Mouse (Mus musculus) G1E (cell line): ENCODE results near the gene Nacad.

Experiments used
- CTCF ChIP-seq: IDR thresholded peaks from 2 replicates; pipeline ENCODE4 v1.5.1; 2012; ENCODE audit warnings: low read depth, low read length, inconsistent platforms, mixed read lengths
- GATA1 ChIP-seq: IDR thresholded peaks from 2 replicates; pipeline ENCODE4 v1.6.1; 2012; ENCODE audit warnings: borderline replicate concordance, low read length, inconsistent platforms, mixed read lengths
- POLR2AphosphoS5 ChIP-seq: IDR thresholded peaks from 2 replicates; pipeline ENCODE4 v1.6.1; 2012; ENCODE audit warnings: low read depth, low read length, inconsistent platforms; ENCODE audit not compliant: insufficient replicate concordance
- TAL1 ChIP-seq: conservative IDR thresholded peaks from 2 replicates; pipeline ENCODE4 v1.6.1; 2012; ENCODE audit warnings: low read depth, low read length, inconsistent platforms, mixed read lengths

- TF ChIP-seq CTCF (no peak), GATA1 (no peak), TAL1 (no peak), POLR2AphosphoS5 (no peak)
These were observed 12.4 kb downstream of the Nacad start for GRCm38 (mm10) chr11:6593406-6593805.
